Mouse (Mus musculus): ENCODE measurements around the gene Chchd6.

Gene Chchd6

GRCm38 (mm10) chr6:89415091-89415490, 180.4 kb downstream of the Chchd6 start:
- in situ Hi-C loops (cut with MboI; ENCODE audit: unreplicated experiment in 2 of 2): no loop called here

- in situ Hi-C loops (cut with MboI; ENCODE audit: unreplicated experiment in 2 of 2): no loop called here
These were observed 181.3 kb downstream of the Chchd6 start for GRCm38 (mm10) chr6:89414126-89414525.

- in situ Hi-C loops (cut with MboI; ENCODE audit: unreplicated experiment in 2 of 2): no loop called here
These were observed 182.0 kb downstream of the Chchd6 start for GRCm38 (mm10) chr6:89413481-89413884.

DNA sequence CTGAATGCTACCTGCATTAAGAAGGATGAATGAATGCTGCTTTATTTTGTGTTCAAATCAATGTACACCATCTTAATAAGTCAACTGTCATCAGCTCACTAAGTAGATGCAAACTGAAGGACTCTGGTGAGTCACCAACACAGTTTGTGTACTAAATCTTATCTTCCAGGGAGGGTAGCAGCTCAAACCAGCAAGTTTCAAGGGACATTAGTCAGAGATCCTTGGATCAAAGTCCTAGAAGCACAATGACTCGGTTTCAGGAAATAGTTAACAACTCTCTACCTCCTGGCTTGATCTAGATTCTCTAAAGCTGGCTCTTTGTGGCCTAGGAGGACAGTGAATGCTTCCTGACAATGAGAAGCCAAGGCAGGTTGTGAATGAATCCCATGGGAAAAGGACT, 182.9 kb downstream of the Chchd6 start:
- in situ Hi-C loops (cut with MboI; ENCODE audit: unreplicated experiment in 2 of 2): no loop called here

GRCm38 (mm10) chr6:89409041-89409440, 186.4 kb downstream of the Chchd6 start:
- in situ Hi-C loops (cut with MboI; ENCODE audit: unreplicated experiment in 2 of 2): no loop called here

DNA sequence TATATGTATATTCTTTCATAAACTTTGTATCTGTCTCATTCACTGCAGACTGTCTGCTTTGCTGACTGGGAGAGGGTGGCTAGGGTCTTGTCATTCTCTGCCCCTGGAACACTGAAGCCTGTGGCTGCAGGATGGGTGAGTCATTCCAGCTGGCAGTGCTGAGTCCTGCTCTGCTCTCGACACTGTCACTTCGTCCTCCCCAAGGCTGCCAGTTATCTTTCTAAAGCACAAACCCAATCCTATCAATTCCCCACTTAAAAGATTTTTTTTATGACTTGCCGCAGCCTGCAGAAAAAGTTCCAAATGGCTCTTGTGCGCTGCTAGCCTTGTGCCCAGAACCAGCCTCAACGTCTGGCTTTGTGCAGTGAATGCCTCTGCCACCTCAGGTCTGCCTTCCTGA, 187.2 kb downstream of the Chchd6 start:
- in situ Hi-C loops (cut with MboI; ENCODE audit: unreplicated experiment in 2 of 2): no loop called here

DNA sequence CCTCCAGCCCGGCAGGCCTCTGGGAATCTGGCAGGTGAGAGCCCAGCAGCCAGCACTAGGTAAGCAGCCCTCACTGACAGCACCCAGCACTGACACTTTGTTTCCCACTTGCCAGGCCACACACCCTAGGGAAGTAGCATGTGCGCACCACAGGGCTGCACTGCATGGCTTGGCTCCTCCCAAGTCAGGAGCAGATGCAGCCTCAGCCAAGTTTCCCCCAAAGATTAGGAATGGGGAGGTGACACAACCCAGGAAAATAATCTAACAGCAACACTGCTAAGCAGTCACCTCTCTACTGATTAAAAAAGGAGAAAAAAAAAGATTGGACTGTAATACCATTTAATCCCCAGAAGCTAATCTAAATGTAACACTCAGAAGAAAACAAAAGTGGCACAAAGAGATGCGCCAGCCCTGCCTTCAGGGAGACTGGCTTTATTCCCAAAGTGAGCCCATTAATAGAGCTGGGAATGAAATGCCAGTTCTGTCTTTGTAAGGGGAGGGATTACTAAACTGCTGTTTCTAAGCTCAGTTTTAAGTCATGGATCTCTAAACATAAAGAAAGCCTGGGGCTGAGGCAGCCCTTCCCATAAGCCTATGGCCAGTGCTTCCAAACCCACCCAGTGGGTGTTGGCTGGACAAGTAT, 188.1 kb downstream of the Chchd6 start:
- in situ Hi-C loops (cut with MboI; ENCODE audit: unreplicated experiment in 2 of 2): no loop called here

DNA sequence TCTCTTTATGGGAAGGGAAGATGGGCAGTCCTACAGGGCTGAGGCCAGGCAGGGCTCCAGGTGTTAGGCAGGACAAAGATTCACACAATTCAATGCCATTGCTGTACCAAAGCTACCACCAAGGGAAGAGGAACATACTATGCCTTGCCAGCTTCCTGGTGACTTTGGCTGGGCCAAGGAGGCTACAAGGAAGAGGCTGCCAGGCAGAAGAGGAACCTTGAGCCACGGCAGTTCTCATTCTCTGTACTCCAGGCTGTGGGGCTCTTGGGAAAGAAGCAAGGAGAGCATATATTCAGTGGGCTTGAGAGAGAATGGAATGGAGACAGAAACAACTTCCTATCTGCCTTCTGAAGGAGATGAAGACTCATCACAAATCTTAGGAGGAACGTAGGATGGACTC, 190.5 kb downstream of the Chchd6 start:
- in situ Hi-C loops (cut with MboI; ENCODE audit: unreplicated experiment in 2 of 2): no loop called here

GRCm38 (mm10) chr6:89403257-89404225, 191.9 kb downstream of the Chchd6 start:
- in situ Hi-C loops (cut with MboI; ENCODE audit: unreplicated experiment in 2 of 2): no loop called here

DNA sequence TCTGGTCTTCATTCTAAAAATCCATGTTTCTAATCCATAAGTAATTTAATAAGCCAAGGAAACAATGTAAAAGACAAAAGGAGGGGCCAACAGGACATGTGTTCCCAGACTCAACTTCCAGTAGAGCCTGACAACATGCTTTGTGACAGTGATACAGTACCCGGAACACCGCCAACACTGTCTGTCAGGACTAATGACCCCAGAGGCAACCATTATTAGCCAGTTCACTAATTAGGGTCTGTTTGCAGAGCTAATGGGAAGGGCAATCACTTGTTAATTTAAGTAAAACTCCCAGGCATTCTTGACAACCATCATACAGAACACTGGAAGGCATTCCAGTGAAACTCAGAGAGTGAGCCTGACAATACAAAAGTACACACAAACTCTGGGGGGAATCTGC, 193.0 kb downstream of the Chchd6 start:
- in situ Hi-C loops (cut with MboI; ENCODE audit: unreplicated experiment in 2 of 2): no loop called here

- in situ Hi-C loops (cut with MboI; ENCODE audit: unreplicated experiment in 2 of 2): no loop called here
These were observed 195.9 kb downstream of the Chchd6 start for GRCm38 (mm10) chr6:89399564-89399963.

GRCm38 (mm10) chr6:89397919-89398318, 197.5 kb downstream of the Chchd6 start:
- in situ Hi-C loops (cut with MboI; ENCODE audit: unreplicated experiment in 2 of 2): no loop called here

DNA sequence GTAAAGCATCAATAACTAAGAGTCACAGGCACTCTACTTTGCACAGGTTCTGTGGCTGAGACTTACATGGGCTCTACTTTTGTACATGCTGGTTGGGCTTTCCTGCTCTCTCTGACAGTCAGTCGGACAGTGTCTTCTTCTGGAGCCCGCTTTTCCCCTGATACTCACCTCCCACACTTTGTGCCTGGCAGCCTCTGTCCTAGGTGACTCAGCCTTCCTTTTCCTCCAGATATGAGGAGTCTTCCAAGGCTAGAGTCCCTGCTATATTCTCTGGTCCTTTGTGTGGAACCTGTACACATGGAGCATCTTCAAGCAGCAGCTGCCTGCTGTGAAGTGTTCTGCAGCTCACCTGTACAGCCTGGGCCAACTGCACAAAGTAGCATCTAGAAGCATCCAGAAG, 201.6 kb downstream of the Chchd6 start:
- in situ Hi-C loops (cut with MboI; ENCODE audit: unreplicated experiment in 2 of 2): no loop called here

DNA sequence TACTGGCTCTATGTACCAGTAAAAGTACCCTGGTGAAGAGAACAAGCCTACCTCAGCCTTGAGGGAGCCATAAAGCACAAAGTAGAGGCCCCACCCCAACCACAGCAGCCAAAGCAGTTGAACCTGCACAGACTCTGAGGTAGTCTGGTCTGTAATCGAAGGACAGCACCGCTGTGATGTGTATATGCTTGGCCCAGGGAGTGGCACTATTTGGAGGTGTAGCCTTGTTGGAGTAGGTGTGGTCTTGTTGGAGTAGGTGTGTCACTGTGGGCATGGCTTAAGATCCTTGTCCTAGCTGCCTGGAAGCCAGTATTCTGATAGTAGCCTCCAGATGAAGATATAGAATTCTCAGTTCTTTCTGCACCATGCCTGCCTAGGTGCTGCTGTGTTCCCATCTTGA, 203.2 kb downstream of the Chchd6 start:
- in situ Hi-C loops (cut with MboI; ENCODE audit: unreplicated experiment in 2 of 2): no loop called here

GRCm38 (mm10) chr6:89389771-89390170, 205.7 kb downstream of the Chchd6 start:
- in situ Hi-C loops (cut with MboI; ENCODE audit: unreplicated experiment in 2 of 2): no loop called here

DNA sequence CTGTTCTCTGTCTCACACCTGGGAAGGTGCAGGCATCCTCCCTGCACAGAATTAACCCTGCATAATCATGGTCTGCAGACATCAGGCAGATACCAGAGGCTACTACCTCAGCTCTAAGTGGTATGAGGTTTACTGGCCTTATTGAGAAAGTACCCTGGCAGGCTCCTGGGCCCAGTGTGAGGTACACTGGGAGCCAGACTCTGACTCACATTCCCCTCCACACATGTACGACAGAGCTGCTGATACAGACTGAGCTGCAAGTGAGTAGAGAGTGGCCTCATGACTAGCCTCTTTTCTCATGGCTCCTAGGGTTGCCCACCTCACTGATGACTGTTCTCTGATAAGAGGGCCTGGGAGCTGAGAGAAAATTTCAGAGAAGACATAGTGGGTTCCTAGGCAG, 208.5 kb downstream of the Chchd6 start:
- in situ Hi-C loops (cut with MboI; ENCODE audit: unreplicated experiment in 2 of 2): no loop called here

- in situ Hi-C loops (cut with MboI; ENCODE audit: unreplicated experiment in 2 of 2): no loop called here
These were observed 210.8 kb downstream of the Chchd6 start for GRCm38 (mm10) chr6:89384699-89385098.

GRCm38 (mm10) chr6:89381851-89382250, 213.6 kb downstream of the Chchd6 start:
- in situ Hi-C loops (cut with MboI; ENCODE audit: unreplicated experiment in 2 of 2): no loop called here

GRCm38 (mm10) chr6:89381172-89381571, 214.3 kb downstream of the Chchd6 start:
- in situ Hi-C loops (cut with MboI; ENCODE audit: unreplicated experiment in 2 of 2): no loop called here

DNA sequence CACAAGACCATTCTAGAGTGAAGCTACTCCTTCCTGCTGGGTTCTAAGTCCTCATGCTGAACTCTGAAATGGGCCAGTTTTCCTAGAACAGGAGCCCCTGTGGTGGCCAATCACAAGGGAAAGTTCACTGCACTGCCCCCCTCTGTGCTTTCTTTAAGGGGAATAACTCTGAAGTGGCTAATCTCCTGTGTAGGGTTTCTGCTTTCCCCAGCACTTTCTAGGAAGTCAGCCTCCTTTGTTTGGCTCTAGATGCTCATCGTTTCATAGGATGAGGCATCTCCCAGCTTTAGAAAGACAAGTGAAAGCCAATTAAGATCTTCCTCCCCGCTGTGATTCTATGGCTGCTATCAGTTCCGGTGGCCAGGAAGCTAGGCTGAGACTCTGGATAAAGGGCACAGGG, 214.7 kb downstream of the Chchd6 start:
- in situ Hi-C loops (cut with MboI; ENCODE audit: unreplicated experiment in 2 of 2): no loop called here

DNA sequence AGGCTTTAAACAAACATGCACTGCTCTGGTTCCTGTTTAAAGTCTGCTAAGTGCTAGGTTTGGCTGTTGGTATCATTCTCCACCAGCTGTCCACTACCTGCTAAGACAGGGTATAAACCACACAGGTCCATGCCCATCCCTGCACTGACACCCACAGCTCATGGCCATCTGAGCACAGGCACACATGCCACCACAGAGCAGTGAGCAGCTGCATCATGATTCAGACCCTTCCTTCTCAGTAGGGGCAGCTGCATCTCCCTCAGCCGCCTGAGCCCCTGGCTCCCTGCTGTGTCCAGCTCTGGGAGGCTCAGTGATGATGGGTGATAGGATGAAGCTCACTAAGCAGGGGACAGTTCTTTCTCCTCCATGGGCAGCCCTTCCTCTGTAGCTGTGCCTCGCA, 217.2 kb downstream of the Chchd6 start:
- in situ Hi-C loops (cut with MboI; ENCODE audit: unreplicated experiment in 2 of 2): no loop called here

DNA sequence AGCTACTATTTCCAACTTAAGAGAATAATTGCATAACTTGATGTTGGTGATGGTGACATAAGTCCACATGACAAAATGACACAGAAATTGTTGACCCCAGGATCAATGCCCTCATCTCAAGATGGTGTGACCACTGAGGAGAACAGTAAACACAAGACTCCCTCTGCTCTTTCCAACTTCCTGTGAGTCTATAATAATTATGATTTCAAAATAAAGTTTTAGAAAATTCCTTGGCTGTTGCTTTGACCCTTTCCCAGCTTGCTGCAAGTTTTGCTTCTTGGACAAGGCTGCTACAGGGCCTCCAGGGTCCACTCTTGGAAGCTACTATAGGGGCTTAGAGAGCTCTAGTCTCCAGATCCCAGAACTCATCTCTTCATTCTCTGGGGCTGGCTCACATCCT, 226.6 kb downstream of the Chchd6 start:
- in situ Hi-C loops (cut with MboI; ENCODE audit: unreplicated experiment in 2 of 2): loop anchor here (10.0 to 25.0 kb wide), 4 partner anchors 257 to 314 kb away; no protein-coding TSS in a partner anchor
